Mouse (Mus musculus) olfactory bulb, adult 2 months (tissue): ENCODE results near the gene Ect2l. TPM values are rescaled to one million over a fixed set of nuclear protein-coding genes. Genes with fewer than 3 reads are reported as not detected.
"Not testable (repeated sequence)": the region's sequence is repeated elsewhere in the genome, so short reads cannot be mapped to it uniquely, and the experiment has no call there.

Source experiments
- H3K27ac ChIP-seq: fragments of 200-500 bp; 2 replicates; pipeline ENCODE4 v1.5.1; 2012; ENCODE audit warnings: low read depth, low read length; ENCODE audit not compliant: insufficient read depth
- H3K4me1 ChIP-seq: fragments of 200-500 bp; 2 replicates; pipeline ENCODE4 v1.6.1; 2012; ENCODE audit warnings: low read length; ENCODE audit not compliant: control insufficient read depth, insufficient read depth
- H3K4me3 ChIP-seq: fragments of 200-500 bp; 2 replicates; pipeline ENCODE4 v1.5.1; 2012; ENCODE audit warnings: mild to moderate bottlenecking, low read depth, low read length, moderate library complexity; ENCODE audit not compliant: insufficient read depth
- CTCF ChIP-seq: fragments of 200-500 bp; IDR thresholded peaks from 2 replicates; pipeline ENCODE4 v1.5.1; 2012; ENCODE audit warnings: low read depth, mild to moderate bottlenecking, low read length, moderate library complexity; ENCODE audit not compliant: insufficient read depth
- POLR2A ChIP-seq: fragments of 200-500 bp; IDR thresholded peaks from 2 replicates; pipeline ENCODE4 v1.6.1; 2012; ENCODE audit warnings: mild to moderate bottlenecking, low read depth, low read length, moderate library complexity; ENCODE audit not compliant: insufficient read depth
- WGBS: fragments of 180-500 bp; shearing (Covaris S2); methylation state at CpG from one replicate; pipeline ENCODE4 v1.1.7; 2018; 5-methylcytosine and 5-hydroxymethylcytosine counted together
- polyA plus RNA-seq: library from polyadenylated mRNA; stranded (reverse); fragments of >200 nt; gene quantifications from 2 replicates; pipeline ENCODE4 v1.2.4, GENCODE M21; 2012; ENCODE audit warnings: low replicate concordance; ENCODE audit not compliant: missing spikeins, insufficient read depth, insufficient read length

The Ect2l gene
- polyA plus RNA-seq, 1 experiment, result not detected

DNA sequence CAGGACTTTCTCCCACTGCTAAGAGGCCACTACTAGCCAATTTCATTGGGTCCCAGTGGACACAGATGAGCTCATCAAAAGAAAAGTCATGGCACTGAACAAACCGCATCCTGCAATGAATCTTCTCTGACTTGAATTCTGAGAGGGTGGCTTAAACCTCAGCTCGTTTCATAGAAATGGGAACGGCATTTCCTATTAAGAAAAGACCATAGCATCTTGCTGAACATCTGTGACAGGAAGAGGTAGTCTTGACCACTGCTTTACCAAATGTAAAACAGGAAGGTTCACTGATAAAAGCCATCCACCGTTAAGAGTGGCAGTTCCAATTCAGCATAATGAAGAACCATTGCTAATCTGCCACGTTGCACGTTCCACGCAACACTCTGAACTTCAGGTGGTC, 34.0 kb downstream of the Ect2l start:
- 95% methylated on average over 7 of the region's 7 CpGs for WGBS
- TF ChIP-seq CTCF, result no peak
- TF ChIP-seq POLR2A, result no peak
- Histone ChIP-seq H3K4me3 (no peak overlapping the region), H3K27ac (no peak overlapping the region), H3K4me1 (no peaks in the 10 kb centered on the region)

DNA sequence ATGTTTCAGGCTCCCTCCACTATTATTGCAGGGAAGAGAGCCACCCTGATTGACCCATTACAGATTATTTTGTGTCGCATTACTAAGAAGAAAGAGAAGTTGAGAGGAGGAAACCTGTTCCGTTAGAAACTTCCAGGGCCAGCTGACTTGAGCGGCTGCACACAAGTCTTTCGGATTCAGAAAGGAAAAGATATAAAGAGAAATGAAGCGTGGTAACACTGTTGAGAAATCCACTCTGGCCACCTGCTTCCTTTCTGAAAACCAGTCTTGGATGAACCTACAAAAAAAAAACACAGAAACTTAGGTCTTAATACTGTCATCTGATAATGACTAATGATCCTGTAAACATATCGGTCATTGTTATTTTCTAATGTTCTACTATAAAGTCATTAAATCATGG, 35.6 kb downstream of the Ect2l start:
- H3K27ac ChIP-seq, result no peak overlapping the region
- no peaks in the 10 kb centered on the region for H3K4me1 ChIP-seq
- TF ChIP-seq CTCF, result no peak
- no peak for TF ChIP-seq POLR2A
- 89% methylated on average over 6 of the region's 6 CpGs for WGBS
- H3K4me3 ChIP-seq, result no peak overlapping the region

DNA sequence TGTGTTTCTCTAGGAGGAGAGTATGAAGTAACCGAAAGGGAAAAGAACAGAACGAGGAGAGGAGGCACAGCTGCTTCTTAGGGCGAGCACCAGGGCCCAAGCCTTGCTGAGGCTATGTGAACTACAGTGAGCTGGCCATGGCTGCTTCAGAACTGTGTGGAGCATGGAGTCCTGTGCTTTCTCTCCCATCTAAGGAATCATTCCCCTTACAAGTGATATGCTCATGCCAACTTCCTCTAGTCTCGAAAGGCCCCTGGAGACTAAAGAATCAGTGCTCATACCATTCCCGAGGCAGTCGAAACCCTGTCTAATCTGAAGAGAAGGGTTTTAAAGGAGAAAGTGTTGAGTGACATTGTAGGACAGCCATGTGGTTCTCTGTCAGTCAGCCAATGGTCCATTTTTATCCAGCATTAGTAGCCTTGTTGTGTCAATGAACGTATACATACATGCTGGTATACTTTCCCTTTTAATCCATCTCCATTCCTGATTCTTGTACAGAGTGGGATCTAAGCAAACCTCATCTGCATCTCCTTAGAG, 48.2 kb downstream of the Ect2l start:
- TF ChIP-seq CTCF (no peak), POLR2A (no peak)
- Histone ChIP-seq H3K4me3 (no peak overlapping the region), H3K27ac (no peak overlapping the region), H3K4me1 (no peaks in the 10 kb centered on the region)
- 89% methylated on average over 7 of the region's 7 CpGs for WGBS

DNA sequence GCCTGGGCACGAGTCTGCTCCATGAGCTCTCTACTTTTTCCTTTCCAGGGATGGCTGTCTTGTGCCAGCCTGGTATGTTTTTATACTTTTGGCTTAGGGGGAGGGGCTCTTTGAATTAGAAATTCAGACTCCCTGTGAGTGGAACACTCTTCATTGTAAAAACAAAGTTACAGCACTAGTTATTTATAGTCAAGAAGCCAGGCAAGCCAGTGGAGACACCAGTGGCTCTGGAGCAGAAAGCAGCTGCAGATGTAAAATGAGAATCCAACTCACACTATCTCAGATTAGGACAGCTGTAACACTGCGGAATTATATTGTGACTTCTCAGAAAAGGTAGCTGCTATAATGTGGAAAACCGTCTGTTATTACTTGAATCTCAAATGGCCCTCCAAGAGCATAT, 63.5 kb downstream of the Ect2l start:
- TF ChIP-seq POLR2A, result no peak
- TF ChIP-seq CTCF, result no peak
- WGBS, result 50% methylated on average over 3 of the region's 3 CpGs
- Histone ChIP-seq H3K27ac (no peak overlapping the region), H3K4me3 (no peak overlapping the region), H3K4me1 (peaks cover 2% of the 10 kb centered on the region; the same call in 1 of the 2 replicates)

DNA sequence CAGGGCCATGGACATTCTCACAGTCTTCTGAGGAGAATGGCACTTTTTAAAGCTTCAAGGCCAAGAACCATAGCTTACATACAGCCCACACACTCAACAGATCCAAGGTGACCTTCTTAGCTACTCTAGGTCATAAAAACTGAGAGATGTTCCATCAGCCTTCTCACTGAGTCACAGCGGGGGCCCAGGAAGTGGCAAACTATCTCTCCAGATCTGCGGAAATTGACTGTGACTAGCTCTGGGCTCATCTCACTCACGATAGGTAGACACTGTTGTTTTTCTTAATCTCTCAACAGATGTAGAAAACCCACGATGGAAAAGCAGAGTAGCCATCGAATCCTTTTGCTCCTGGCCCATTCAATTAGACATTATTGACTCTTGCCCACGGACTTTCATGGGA, 68.5 kb downstream of the Ect2l start:
- 90% methylated on average over 6 of the region's 6 CpGs for WGBS
- TF ChIP-seq CTCF (no peak), POLR2A (no peak)
- no peaks in the 10 kb centered on the region for H3K4me1 ChIP-seq
- no peak overlapping the region for H3K4me3 ChIP-seq
- no peak overlapping the region for H3K27ac ChIP-seq

DNA sequence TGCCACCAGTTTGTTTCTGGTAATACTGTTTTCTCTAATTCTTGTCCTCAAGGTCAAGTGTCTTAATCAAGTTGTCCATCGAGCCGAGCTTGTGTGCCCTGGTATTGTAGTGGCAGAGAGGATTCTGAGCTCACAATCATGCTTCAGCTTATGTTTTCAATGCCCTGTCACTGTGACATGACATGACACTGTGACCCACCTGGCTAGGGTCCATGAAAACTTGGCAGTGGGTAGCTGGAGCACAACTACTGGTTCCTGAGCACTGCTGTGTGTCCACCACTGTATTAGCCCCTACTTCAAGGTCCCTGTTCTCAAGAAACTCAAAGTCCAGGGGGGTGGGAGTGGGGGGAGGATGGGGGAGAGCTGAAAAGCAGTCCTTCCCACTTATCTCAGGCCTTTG, 69.3 kb downstream of the Ect2l start:
- 52% methylated on average over 2 of the region's 2 CpGs for WGBS
- Histone ChIP-seq H3K4me3 (no peak overlapping the region), H3K27ac (no peak overlapping the region), H3K4me1 (no peaks in the 10 kb centered on the region)
- no peak for TF ChIP-seq CTCF
- TF ChIP-seq POLR2A, result no peak

DNA sequence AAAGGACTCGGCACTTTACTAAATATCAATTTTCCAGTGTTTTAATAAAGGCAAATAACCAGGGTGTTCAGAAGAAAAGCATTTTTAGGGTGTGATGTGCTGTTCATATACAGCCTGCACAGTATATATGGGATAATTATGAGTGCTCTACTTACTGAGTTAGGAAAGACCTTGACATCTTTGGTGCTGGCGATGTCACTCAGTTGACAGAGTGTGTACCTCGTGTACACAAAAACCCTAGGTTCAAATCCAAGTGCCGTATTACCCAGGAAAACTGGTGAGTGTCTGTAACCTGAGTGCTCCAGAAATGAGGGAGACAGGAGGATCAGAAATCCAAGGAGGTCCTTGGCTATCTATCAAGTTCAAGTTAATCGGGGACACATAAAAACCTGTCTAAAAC, 71.1 kb downstream of the Ect2l start:
- no peak for TF ChIP-seq POLR2A
- no peak for TF ChIP-seq CTCF
- Histone ChIP-seq H3K4me3 (no peak overlapping the region; the same call in 1 of the 2 replicates), H3K27ac (no peak overlapping the region), H3K4me1 (no peaks in the 10 kb centered on the region)
- WGBS, result 80% methylated on average over 5 of the region's 5 CpGs

DNA sequence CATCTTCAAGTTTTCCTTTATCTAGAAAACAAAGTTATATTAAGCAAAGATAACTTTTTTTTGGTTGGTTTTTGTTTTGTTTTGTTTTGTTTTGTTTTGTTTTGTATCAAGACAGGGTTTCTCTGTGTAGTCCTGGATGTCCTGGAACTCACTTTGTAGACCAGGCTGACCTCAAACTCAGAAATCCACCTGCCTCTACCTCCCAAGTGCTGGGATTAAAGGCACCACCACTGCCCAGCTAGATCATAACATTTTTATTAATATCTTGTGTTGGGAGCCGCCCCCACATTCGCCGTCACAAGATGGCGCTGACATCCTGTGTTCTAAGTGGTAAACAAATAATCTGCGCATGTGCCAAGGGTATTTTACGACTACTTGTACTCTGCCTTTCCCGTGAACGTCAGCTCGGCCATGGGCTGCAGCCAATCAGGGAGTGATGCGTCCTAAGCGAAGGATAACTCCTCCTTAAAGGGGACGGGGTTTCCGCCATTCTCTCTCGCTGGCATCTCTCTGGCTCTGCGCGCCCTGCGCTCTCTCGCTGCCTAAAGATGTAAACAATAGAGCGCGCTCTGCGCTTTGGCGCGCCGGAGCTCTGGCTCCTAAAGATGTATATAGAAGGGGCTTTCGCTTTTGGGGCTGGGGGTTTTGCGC, 71.7 kb downstream of the Ect2l start:
- not testable (repeated sequence) for H3K4me1 ChIP-seq, H3K4me3 ChIP-seq, H3K27ac ChIP-seq
- WGBS, result 79% methylated on average over 13 of the region's 26 CpGs

DNA sequence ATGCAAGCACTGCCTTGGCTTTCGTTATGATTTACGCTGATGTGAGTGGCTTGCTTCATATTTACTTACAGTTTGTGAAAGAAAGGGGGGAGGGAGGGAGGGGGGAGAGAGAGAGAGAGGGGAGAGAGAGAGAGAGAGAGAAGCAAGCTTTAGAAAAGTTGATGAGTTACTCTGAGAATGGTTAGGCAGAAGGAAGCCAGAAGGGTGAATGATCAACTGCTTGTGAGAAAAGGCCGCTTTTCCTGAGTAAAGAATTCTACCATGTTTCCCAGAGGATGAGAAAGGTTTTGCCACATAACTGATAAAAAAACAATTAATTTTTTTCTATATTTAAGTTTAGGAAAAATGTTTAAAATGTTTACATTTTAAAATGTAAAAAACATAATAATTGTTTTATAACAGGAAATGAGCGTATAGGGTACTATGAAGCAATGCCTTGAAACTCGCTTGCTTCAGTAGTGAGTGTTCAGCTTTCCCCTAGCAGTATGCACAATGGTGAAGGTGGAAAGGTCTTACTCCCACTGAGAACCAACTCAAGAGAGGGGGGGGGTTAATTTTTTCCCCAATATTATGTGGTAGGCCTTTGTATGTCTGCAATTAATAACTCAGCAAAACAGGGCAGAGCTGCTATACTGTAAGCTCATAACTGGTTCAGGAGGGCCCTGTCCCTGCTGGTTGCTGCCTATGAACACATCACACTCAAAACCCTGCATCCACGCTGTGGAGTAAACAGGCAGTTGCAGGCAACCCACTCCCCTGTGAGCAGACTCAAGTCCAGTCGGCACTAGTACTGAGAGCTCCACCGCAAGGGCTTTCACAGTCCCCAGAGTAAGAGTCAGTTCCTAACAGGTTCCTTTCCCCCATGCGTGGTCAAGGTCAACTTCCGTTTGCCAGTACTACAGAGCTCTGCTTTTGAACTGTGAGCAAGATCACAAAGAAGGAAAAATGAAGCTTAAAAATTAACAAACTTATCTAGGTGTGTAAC, 78.7 kb downstream of the Ect2l start:
- no peak overlapping the region for H3K27ac ChIP-seq
- H3K4me3 ChIP-seq, result no peak overlapping the region
- H3K4me1 ChIP-seq, result no peaks in the 10 kb centered on the region
- 90% methylated on average over 10 of the region's 10 CpGs for WGBS
- TF ChIP-seq POLR2A (no peak), CTCF (no peak)
